Mouse (Mus musculus): ENCODE data around the gene Gm47283. TPM values are rescaled to one million over a fixed set of nuclear protein-coding genes. Genes with fewer than 3 reads are reported as not detected.
A peak's percentile ranks its signal among the peaks of the same experiment; 100 is the strongest.
"Not testable (repeated sequence)": the region's sequence is repeated elsewhere in the genome, so short reads cannot be mapped to it uniquely, and the experiment has no call there.

Gene Gm47283
- polyA plus RNA-seq (2015; fragmentation: Nextera tagmentation; extraction: Ambion mirVana), result not detected in 2 replicates

GRCm38 (mm10) chrY:90784438-90784837 is at the start of gene Gm47283:
TSS of gene Gm47283 (plus strand) at chrY:90784738.
- not testable (repeated sequence) for ATAC-seq (ENCODE audit: insufficient number of reproducible peaks, low FRiP score, low TSS enrichment, low read depth); H3K9me3 ChIP-seq; H3K4me3 ChIP-seq; H3K4me2 ChIP-seq; H3K27me3 ChIP-seq; H3K27ac ChIP-seq; H3K9ac ChIP-seq; H3K4me1 ChIP-seq; H3K36me3 ChIP-seq
- WGBS, result no CpG with 5 or more reads among the region's 48 CpGs

GRCm38 (mm10) chrY:90735181-90735895 is 49.2 kb upstream of the Gm47283 start:
- not testable (repeated sequence) for H3K4me3 ChIP-seq; H3K27ac ChIP-seq; H3K4me1 ChIP-seq; H3K4me2 ChIP-seq; H3K27me3 ChIP-seq; H3K9ac ChIP-seq; ATAC-seq (ENCODE audit: insufficient number of reproducible peaks, low FRiP score, low TSS enrichment, low read depth)
- Histone ChIP-seq H3K36me3 (peaks cover 17% of the 10 kb centered on the region), H3K9me3 (peaks cover 13% of the 10 kb centered on the region)
- 62% methylated on average over 2 of the region's 5 CpGs for WGBS

- 69% methylated on average over 5 of the region's 9 CpGs for WGBS
- not testable (repeated sequence) for H3K27ac ChIP-seq; H3K27me3 ChIP-seq; H3K4me1 ChIP-seq; H3K4me3 ChIP-seq; H3K9ac ChIP-seq; ATAC-seq (ENCODE audit: insufficient number of reproducible peaks, low FRiP score, low TSS enrichment, low read depth); H3K4me2 ChIP-seq
- peaks cover 19% of the 10 kb centered on the region for H3K36me3 ChIP-seq
- peaks cover 20% of the 10 kb centered on the region for H3K9me3 ChIP-seq
These were observed 48.1 kb upstream of the Gm47283 start for GRCm38 (mm10) chrY:90736217-90737000.

GRCm38 (mm10) chrY:90737606-90738430 is 46.7 kb upstream of the Gm47283 start:
- H3K9me3 ChIP-seq, result peaks cover 27% of the 10 kb centered on the region
- no peak overlapping the region for H3K4me3 ChIP-seq
- WGBS, result 69% methylated on average over 2 of the region's 7 CpGs
- ATAC-seq (ENCODE audit: insufficient number of reproducible peaks, low FRiP score, low TSS enrichment, low read depth), result no peak
- H3K27me3 ChIP-seq, result no peaks in the 10 kb centered on the region
- no peak overlapping the region for H3K27ac ChIP-seq
- peaks cover 33% of the 10 kb centered on the region for H3K36me3 ChIP-seq
- H3K4me2 ChIP-seq, result no peak overlapping the region
- no peak overlapping the region for H3K9ac ChIP-seq
- no peaks in the 10 kb centered on the region for H3K4me1 ChIP-seq

- H3K36me3 ChIP-seq, result peaks cover 33% of the 10 kb centered on the region
- H3K9me3 ChIP-seq, result peaks cover 27% of the 10 kb centered on the region
- H3K4me2 ChIP-seq, result no peak overlapping the region
- ATAC-seq (ENCODE audit: insufficient number of reproducible peaks, low FRiP score, low TSS enrichment, low read depth), result no peak
- no peaks in the 10 kb centered on the region for H3K27me3 ChIP-seq
- H3K4me1 ChIP-seq, result no peaks in the 10 kb centered on the region
- H3K9ac ChIP-seq, result no peak overlapping the region
- no peak overlapping the region for H3K4me3 ChIP-seq
- WGBS, result 93% methylated on average over 1 of the region's 1 CpGs
- no peak overlapping the region for H3K27ac ChIP-seq
These were observed 46.2 kb upstream of the Gm47283 start for GRCm38 (mm10) chrY:90738431-90738680.

- H3K27ac ChIP-seq, H3K27me3 ChIP-seq, H3K4me3 ChIP-seq, H3K9ac ChIP-seq, H3K4me1 ChIP-seq, H3K4me2 ChIP-seq: not testable (repeated sequence)
- WGBS, result 70% methylated on average over 28 of the region's 28 CpGs
- Histone ChIP-seq H3K9me3 (peaks cover 27% of the 10 kb centered on the region), H3K36me3 (peaks cover 33% of the 10 kb centered on the region)
- ATAC-seq (ENCODE audit: insufficient number of reproducible peaks, low FRiP score, low TSS enrichment, low read depth), result peak; percentile 15
These were observed 45.6 kb upstream of the Gm47283 start for GRCm38 (mm10) chrY:90738841-90739530.

GRCm38 (mm10) chrY:90739531-90740012 is 45.0 kb upstream of the Gm47283 start:
- not testable (repeated sequence) for H3K27ac ChIP-seq; H3K4me3 ChIP-seq; H3K9ac ChIP-seq; H3K4me2 ChIP-seq; ATAC-seq (ENCODE audit: insufficient number of reproducible peaks, low FRiP score, low TSS enrichment, low read depth); H3K4me1 ChIP-seq; H3K27me3 ChIP-seq
- Histone ChIP-seq H3K36me3 (peaks cover 37% of the 10 kb centered on the region), H3K9me3 (peaks cover 32% of the 10 kb centered on the region)
- 51% methylated on average over 11 of the region's 11 CpGs for WGBS

- Histone ChIP-seq H3K4me3 (no peak overlapping the region), H3K9me3 (peaks cover 32% of the 10 kb centered on the region), H3K36me3 (peaks cover 38% of the 10 kb centered on the region), H3K9ac (no peak overlapping the region), H3K4me1 (0 out of 2 replicates have a peak, but pooled peaks cover 3% of the 10 kb centered on the region), H3K27ac (no peak overlapping the region), H3K27me3 (no peaks in the 10 kb centered on the region), H3K4me2 (no peak overlapping the region)
- 51% methylated on average over 14 of the region's 14 CpGs for WGBS
- ATAC-seq (ENCODE audit: insufficient number of reproducible peaks, low FRiP score, low TSS enrichment, low read depth), result peak; percentile 7; the same call in 1 of the 2 replicates
These were observed 44.5 kb upstream of the Gm47283 start for GRCm38 (mm10) chrY:90740013-90740561.

- 77% methylated on average over 38 of the region's 38 CpGs for whole genome bisulfite sequencing
- peaks cover 32% of the 10 kb centered on the region for H3K9me3 ChIP-seq
- not testable (repeated sequence) for H3K27ac ChIP-seq, H3K4me3 ChIP-seq, H3K4me2 ChIP-seq, H3K4me1 ChIP-seq, H3K27me3 ChIP-seq, H3K9ac ChIP-seq
- ATAC-seq (ENCODE audit: insufficient number of reproducible peaks, low FRiP score, low TSS enrichment, low read depth), result peak; percentile 70
- peaks cover 38% of the 10 kb centered on the region for H3K36me3 ChIP-seq
These were observed 43.5 kb upstream of the Gm47283 start for GRCm38 (mm10) chrY:90741006-90741405.

GRCm38 (mm10) chrY:90741452-90742260 is 42.9 kb upstream of the Gm47283 start:
- peak; percentile 56 for ATAC-seq (ENCODE audit: insufficient number of reproducible peaks, low FRiP score, low TSS enrichment, low read depth)
- WGBS, result 82% methylated on average over 42 of the region's 43 CpGs
- Histone ChIP-seq H3K36me3 (peaks cover 38% of the 10 kb centered on the region), H3K9me3 (peaks cover 32% of the 10 kb centered on the region)
- H3K9ac ChIP-seq, H3K4me1 ChIP-seq, H3K27ac ChIP-seq, H3K4me3 ChIP-seq, H3K27me3 ChIP-seq, H3K4me2 ChIP-seq: not testable (repeated sequence)

Measured in limb, embryonic 15.5 days (tissue).